Mouse (Mus musculus) layer of hippocampus, postnatal 25 days (tissue): ENCODE measurements around the gene Dph5. TPM values are rescaled to one million over a fixed set of nuclear protein-coding genes. Genes with fewer than 3 reads are reported as not detected.
"Not testable (repeated sequence)": the region's sequence is repeated elsewhere in the genome, so short reads cannot be mapped to it uniquely, and the experiment has no call there.

Experiments used
- DNase-seq, 2 experiments: peaks; one replicate each; pipeline ENCODE4 v3.0.0; 2022; ENCODE audit warnings: mixed read lengths in 2 of 2, low spot score in 1 of 2; ENCODE audit errors: extremely low spot score in 1 of 2
- total RNA-seq, 2 experiments: library from RNA; stranded (reverse); gene quantifications; 2 replicates each; pipeline ENCODE4 v1.2.3; 2021

The Dph5 gene
- 10 to 100 TPM; 13.3 to 14.3 TPM for total RNA-seq

GRCm38 (mm10) chr3:115887427-115888309 is at the start of gene Dph5:
Gene Dph5 (plus strand): TSS chr3:115887837.
- peak; percentile 81 to 93 for DNase-seq

DNA sequence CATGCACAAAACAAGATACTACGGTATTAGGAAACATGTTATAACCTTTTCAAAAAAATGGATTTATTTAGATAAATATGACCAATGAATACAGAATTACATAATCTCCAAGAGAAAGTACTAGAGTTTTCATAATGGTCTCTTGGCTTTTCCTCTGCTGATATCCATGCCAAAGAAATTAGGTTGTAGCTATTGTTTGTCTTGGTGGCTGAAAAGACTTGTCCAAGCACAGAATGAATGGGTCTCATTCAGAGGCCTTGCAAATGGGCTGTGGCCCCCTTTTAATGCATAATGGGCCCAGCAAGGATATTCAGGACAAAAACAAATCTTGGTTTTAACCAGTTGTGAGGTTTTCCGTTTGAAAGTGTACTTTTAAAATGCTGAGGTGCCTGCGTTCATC is 43.1 kb upstream of the Dph5 start:
- DNase-seq: no peak

- DNase-seq: no peak
Measured at GRCm38 (mm10) chr3:115845032-115845618, 42.5 kb upstream of the Dph5 start.

GRCm38 (mm10) chr3:115845724-115846123 is 41.9 kb upstream of the Dph5 start:
- no peak for DNase-seq

- DNase-seq: no peak
Measured at GRCm38 (mm10) chr3:115846153-115846552, 41.5 kb upstream of the Dph5 start.

DNA sequence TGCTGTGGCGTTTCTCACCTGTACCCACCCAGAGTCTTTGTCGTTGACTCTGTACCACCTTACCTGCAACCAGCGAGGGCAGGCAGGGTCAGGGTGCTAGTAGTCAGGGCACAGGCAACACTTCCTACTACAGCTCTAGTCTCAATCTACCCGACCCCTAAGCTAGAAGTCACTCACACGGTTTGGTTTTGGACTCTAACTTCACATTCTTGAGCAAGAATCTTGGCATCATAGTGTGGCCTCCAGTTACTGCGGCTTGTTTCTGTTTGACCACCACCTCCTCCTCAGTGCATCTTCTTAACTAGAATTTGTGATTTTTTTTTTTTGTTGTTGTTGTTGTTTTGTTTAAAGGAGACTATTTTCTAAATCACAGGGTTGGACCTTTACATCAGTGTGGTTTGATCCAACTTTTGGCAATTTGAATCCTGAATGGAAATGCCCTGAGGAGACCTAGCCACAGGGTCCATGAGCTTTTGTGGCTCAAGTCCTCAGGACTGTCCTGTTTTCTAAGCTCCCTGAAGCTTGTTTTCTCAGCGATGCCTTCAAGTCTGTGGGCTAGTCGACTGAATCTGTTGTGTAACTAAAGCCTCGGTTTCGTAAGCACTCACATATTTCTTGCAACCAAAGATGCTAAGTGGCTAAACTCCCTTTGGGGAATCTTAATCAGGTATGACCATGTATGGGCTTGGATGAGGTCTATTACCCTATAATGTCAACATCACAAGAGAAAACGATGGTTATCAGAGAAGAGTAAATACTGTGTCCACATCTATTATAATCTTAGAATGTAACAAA is 38.8 kb upstream of the Dph5 start:
- no peak for DNase-seq

DNA sequence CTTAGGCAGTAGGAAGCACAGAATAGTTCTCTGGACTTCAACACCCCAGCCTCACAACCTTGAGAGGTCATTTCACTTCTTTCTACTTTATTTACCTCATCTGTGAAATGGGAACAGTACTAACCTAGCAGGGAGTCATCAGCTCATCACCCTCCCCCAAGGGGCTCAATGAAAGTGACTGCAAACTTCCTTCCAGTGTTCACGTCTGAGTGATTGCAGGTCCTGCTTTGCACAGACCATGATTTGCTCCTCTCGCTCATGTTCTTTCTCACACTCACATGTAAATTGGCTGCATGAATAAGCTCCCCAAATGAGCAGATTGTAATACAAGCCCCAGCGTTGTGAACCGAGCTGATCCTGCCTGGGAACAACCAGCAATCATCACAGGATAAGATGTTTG is 36.7 kb upstream of the Dph5 start:
- no peak for DNase-seq

DNA sequence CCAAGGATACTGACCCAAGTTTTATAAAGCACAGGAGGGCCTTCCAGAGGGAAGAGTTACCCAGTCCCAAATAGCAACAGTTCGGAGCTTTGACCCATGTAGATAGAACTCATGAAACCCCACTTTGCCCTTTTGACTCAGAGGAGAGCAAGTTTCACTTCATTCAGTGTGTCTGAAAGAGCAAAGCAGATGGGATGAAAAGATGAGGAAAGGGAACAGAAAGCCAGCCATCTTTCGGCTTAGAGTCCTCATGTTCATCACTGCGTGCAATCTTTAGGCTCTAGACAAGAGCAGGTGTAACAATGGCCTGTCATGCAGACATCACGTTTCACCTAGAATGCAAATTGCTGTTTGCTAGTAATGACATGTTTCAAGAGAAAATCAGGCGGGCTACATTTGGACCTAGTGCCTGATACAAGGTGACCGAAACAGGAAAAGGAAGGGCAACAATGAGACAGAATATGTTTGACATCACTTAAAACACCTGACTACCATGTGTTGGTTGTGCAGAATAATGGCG is 32.9 kb upstream of the Dph5 start:
- DNase-seq: no peak

GRCm38 (mm10) chr3:115855576-115855975 is 32.1 kb upstream of the Dph5 start:
- no peak for DNase-seq

DNA sequence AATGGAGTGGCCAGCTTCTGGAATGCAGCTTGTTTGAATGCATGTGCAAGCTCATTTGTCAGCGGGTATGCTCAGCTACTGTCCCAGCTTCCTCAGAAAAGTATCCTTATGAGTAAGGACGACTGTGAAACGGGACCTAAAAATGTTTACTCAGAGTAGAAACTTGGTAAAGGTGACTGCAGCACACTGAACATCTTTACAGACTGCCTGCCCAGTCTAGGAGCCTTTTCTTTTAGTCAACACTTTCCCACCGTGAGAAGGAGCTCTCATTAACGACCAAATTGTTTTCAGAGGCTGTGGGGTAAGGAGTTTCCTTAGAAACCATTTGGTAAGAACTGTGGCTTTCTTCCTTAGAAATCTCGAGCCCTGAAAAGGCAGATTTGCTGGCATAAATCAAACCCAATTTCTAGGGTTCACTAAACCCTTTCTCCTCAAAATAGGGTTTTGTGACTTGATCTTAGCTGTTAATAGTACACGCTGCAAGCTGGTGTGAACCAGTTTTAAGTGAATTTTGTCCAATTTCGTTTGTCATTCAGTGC is 31.1 kb upstream of the Dph5 start:
- DNase-seq: no peak

- DNase-seq: no peak
Measured at GRCm38 (mm10) chr3:115857436-115857835, 30.2 kb upstream of the Dph5 start.

GRCm38 (mm10) chr3:115858822-115859221 is 28.8 kb upstream of the Dph5 start:
- no peak for DNase-seq

- not testable (repeated sequence) for DNase-seq
Measured at GRCm38 (mm10) chr3:115860780-115861179, 26.9 kb upstream of the Dph5 start.

GRCm38 (mm10) chr3:115863487-115863886 is 24.1 kb upstream of the Dph5 start:
- no peak for DNase-seq

- no peak for DNase-seq
Measured at GRCm38 (mm10) chr3:115867150-115867549, 20.5 kb upstream of the Dph5 start.

DNA sequence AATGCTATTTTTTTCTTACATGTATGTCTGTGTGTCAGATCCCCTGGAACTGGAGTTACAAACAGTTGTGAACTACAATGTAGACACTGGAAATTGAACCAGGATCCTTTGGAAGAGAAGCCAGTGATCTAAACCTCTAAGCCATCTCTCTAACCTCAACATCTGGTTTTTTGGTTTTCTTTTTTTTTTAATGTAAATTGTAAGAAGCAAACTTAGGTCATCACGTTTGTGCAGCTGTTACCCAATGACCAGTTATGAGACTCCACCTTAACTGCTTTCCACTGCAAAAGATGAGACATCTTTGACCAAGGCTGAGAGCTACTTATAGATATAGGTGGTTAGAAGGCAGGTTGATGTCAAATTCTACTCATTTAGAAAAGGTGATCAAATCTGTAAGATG is 19.7 kb upstream of the Dph5 start:
- no peak for DNase-seq

- no peak for DNase-seq
Measured at GRCm38 (mm10) chr3:115869360-115869759, 18.3 kb upstream of the Dph5 start.

- no peak for DNase-seq
Measured at GRCm38 (mm10) chr3:115875551-115875950, 12.1 kb upstream of the Dph5 start.

DNA sequence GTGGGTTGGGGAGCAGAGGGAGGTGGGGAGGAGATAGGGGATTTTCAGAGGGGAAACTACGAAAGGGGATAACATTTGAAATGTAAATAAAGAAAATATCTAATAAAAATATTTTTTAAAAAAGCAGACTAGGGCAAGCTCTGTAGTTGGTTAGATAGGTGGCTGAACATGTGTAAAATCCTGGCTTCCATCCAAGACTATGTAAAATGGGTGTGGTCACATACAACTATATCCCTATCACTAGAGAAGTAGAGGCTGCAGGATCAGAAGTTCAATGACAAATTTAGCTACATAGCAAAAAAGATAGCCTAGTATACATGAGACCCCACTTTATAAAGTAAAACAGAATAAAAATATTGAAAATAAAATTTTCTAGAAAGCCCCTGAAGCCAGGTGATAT is 10.5 kb upstream of the Dph5 start:
- DNase-seq: no peak

DNA sequence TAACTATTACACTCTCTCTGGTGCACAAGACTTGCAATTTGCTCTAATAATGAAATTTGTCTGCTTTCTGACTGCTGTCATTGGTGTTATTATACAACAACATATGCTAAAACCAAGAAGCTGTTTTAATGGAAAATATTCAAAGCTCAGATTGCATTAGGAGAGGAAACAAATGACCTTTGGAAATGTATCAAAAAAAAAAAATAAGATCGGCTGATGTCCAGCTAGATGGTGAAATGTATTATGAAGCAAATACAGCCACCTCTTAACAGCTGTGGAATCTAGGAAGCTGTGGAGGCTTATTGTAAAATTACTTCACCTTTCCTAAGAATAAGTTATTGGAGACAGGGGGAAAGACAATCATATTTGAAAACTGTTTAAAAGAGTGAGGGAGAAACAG is 3.6 kb upstream of the Dph5 start:
- DNase-seq: no peak
